Mouse (Mus musculus) cerebellum, adult 2 months (tissue): Measurements from ENCODE around the gene Rere. TPM values are rescaled to one million over a fixed set of nuclear protein-coding genes. Genes with fewer than 3 reads are reported as not detected.

Experiments
- DNase-seq, 2 experiments: peaks; one replicate each; pipeline ENCODE4 v3.0.0; 2021
- H3K27ac ChIP-seq: fragments of 200-500 bp; 2 replicates; pipeline ENCODE4 v1.5.1; 2012; ENCODE audit warnings: low read length, control low read depth, inconsistent platforms; ENCODE audit not compliant: insufficient read depth
- H3K27me3 ChIP-seq: fragments of 200-500 bp; 2 replicates; pipeline ENCODE4 v1.6.1; 2012; ENCODE audit warnings: inconsistent platforms, mild to moderate bottlenecking, low read length, moderate library complexity; ENCODE audit not compliant: control insufficient read depth, insufficient read depth
- H3K4me1 ChIP-seq: fragments of 200-500 bp; 2 replicates; pipeline ENCODE4 v1.6.1; 2011; ENCODE audit warnings: low read length; ENCODE audit not compliant: control insufficient read depth, insufficient read depth
- H3K4me3 ChIP-seq: fragments of 200-500 bp; replicated peaks from 2 replicates; pipeline ENCODE3; 2011; ENCODE audit warnings: mild to moderate bottlenecking, low read depth, low read length, control low read depth; ENCODE audit not compliant: insufficient read depth
- CTCF ChIP-seq: fragments of 200-500 bp; IDR thresholded peaks from 2 replicates; pipeline ENCODE4 v1.5.1; 2011; ENCODE audit warnings: low read depth, mild to moderate bottlenecking, control low read depth, low read length, moderate library complexity, borderline replicate concordance; ENCODE audit not compliant: insufficient read depth
- POLR2A ChIP-seq: fragments of 200-500 bp; IDR thresholded peaks from 2 replicates; pipeline ENCODE4 v1.6.1; 2011; ENCODE audit warnings: low read length, control low read depth, borderline replicate concordance; ENCODE audit not compliant: insufficient read depth
- WGBS: fragments of 180-500 bp; shearing (Covaris S2); methylation state at CpG from one replicate; pipeline ENCODE4 v1.1.7; 2018; 5-methylcytosine and 5-hydroxymethylcytosine counted together
- polyA plus RNA-seq: library from polyadenylated mRNA; depleted of rRNA; stranded (reverse); fragments of >200 nt; gene quantifications from 2 replicates; pipeline ENCODE4 v1.2.3, GENCODE M21; 2012

Gene Rere
- polyA plus RNA-seq, 1 experiment = 69.1 TPM

GRCm38 (mm10) chr4:150557976-150558375 is 276.5 kb downstream of the Rere start:
- 30% methylated on average over 1 of the region's 1 CpGs for WGBS
- peaks cover 16% of the 10 kb centered on the region for H3K4me1 ChIP-seq
- no peak for DNase-seq
- H3K27ac ChIP-seq = peak overlapping the region; percentile 43; the same call in 1 of the 2 replicates
- H3K27me3 ChIP-seq = no peaks in the 10 kb centered on the region
- H3K4me3 ChIP-seq = no peak overlapping the region
- TF ChIP-seq POLR2A (no peak), CTCF (no peak)

- no peak overlapping the region for H3K4me3 ChIP-seq
- no peaks in the 10 kb centered on the region for H3K27me3 ChIP-seq
- peaks cover 22% of the 10 kb centered on the region for H3K4me1 ChIP-seq
- DNase-seq = no peak
- H3K27ac ChIP-seq = no peak overlapping the region
- WGBS = 50% methylated on average over 3 of the region's 3 CpGs
- TF ChIP-seq POLR2A (no peak), CTCF (no peak)
Measured at GRCm38 (mm10) chr4:150559514-150559913, 278.1 kb downstream of the Rere start.

- no peak for TF ChIP-seq CTCF
- no peak for TF ChIP-seq POLR2A
- no peak overlapping the region for H3K27ac ChIP-seq
- H3K27me3 ChIP-seq = no peaks in the 10 kb centered on the region
- DNase-seq = no peak
- H3K4me3 ChIP-seq = no peak overlapping the region
- 36% methylated on average over 5 of the region's 5 CpGs for WGBS
- peaks cover 14% of the 10 kb centered on the region for H3K4me1 ChIP-seq
Measured at GRCm38 (mm10) chr4:150563281-150563680, 281.8 kb downstream of the Rere start.

GRCm38 (mm10) chr4:150566193-150566592 is 284.7 kb downstream of the Rere start:
- Histone ChIP-seq H3K4me1 (peaks cover 17% of the 10 kb centered on the region), H3K27ac (no peak overlapping the region), H3K27me3 (no peaks in the 10 kb centered on the region), H3K4me3 (no peak overlapping the region)
- no peak for TF ChIP-seq POLR2A
- TF ChIP-seq CTCF = no peak
- WGBS = 79% methylated on average over 6 of the region's 6 CpGs
- DNase-seq = no peak

GRCm38 (mm10) chr4:150568318-150569134 is 287.1 kb downstream of the Rere start:
- Histone ChIP-seq H3K4me1 (peaks cover 22% of the 10 kb centered on the region), H3K27me3 (no peaks in the 10 kb centered on the region), H3K4me3 (peak overlapping the region; percentile 87), H3K27ac (peak overlapping the region; percentile 98)
- TF ChIP-seq CTCF = no peak
- no peak for TF ChIP-seq POLR2A
- WGBS = 27% methylated on average over 9 of the region's 9 CpGs
- no peak for DNase-seq

GRCm38 (mm10) chr4:150569135-150569833 is 287.8 kb downstream of the Rere start:
- Histone ChIP-seq H3K4me3 (peak overlapping the region; percentile 94), H3K27ac (peak overlapping the region; percentile 98), H3K4me1 (peaks cover 16% of the 10 kb centered on the region), H3K27me3 (no peaks in the 10 kb centered on the region)
- TF ChIP-seq CTCF (no peak), POLR2A (peak; percentile 43; the same call in 1 of the 2 replicates)
- WGBS = under 1% methylated on average over 72 of the region's 73 CpGs
- peak; percentile 83 to 87 for DNase-seq

- Histone ChIP-seq H3K4me3 (peak overlapping the region; percentile 94), H3K27ac (peak overlapping the region; percentile 98), H3K4me1 (peaks cover 18% of the 10 kb centered on the region), H3K27me3 (no peaks in the 10 kb centered on the region)
- DNase-seq = peak in 1 of 2 experiments; percentile 44
- WGBS = under 1% methylated on average over 27 of the region's 27 CpGs
- TF ChIP-seq CTCF (no peak), POLR2A (no peak)
Measured at GRCm38 (mm10) chr4:150569834-150570571, 288.6 kb downstream of the Rere start.
